In genomic region chr19:22303021-22303951, GRCm38 (mm10) we compare ENCODE assay signal across 8 mouse cellular contexts.
DNase-seq lines count a peak whose midpoint lies in the region; ATAC-seq and TF ChIP-seq lines count a peak whose summit lies in the region.
"Had no signal": no experiment of that assay in that cellular context is flagged by ENCODE, and none has a peak within 500 bp of the region (broad histone marks: within the 10 kb centered on the region; RNA-seq: fewer than 3 reads in every experiment).

No protein-coding gene starts in this region.

- no peaks in the 10 kb centered on the region for H3K9me3 ChIP-seq in stomach, embryonic 14.5 days (ENCODE audit: control insufficient read depth, low read depth, low read length)
- H3K9me3 ChIP-seq in stomach, postnatal 0 days (ENCODE audit: control insufficient read depth, low read length) = no peaks in the 10 kb centered on the region
- H3K9me3 ChIP-seq in forebrain, embryonic 11.5 days (ENCODE audit: control insufficient read depth, low read length) = no peaks in the 10 kb centered on the region
- H3K9me3 ChIP-seq in midbrain, embryonic 12.5 days = no peaks in the 10 kb centered on the region
- H3K9me3 ChIP-seq: liver, embryonic 13.5 days had no signal

- no peaks in the 10 kb centered on the region for H3K4me1 ChIP-seq in stomach, embryonic 14.5 days (ENCODE audit: control insufficient read depth, insufficient read depth, low read length)
- no peaks in the 10 kb centered on the region for H3K4me1 ChIP-seq in stomach, postnatal 0 days (replicated peaks; ENCODE audit: control insufficient read depth, insufficient read depth)
- peaks cover 8% of the 10 kb centered on the region; the same call in 1 of the 2 replicates for H3K4me1 ChIP-seq in forebrain, embryonic 11.5 days (replicated peaks; ENCODE audit: control insufficient read depth, insufficient read depth, low read length)
- H3K4me1 ChIP-seq in midbrain, embryonic 12.5 days = peaks cover 18% of the 10 kb centered on the region
- H3K4me1 ChIP-seq: liver, embryonic 13.5 days had no signal

- H3K27me3 ChIP-seq in stomach, embryonic 14.5 days (ENCODE audit: control insufficient read depth, insufficient read depth, low read length) = no peaks in the 10 kb centered on the region
- no peaks in the 10 kb centered on the region for H3K27me3 ChIP-seq in stomach, postnatal 0 days (ENCODE audit: control insufficient read depth, insufficient read depth, low read length)
- H3K27me3 ChIP-seq in forebrain, embryonic 11.5 days (ENCODE audit: control insufficient read depth, insufficient read depth, low read length) = no peaks in the 10 kb centered on the region
- H3K27me3 ChIP-seq in midbrain, embryonic 12.5 days = peaks cover 8% of the 10 kb centered on the region; the same call in 1 of the 2 replicates
- H3K27me3 ChIP-seq: liver, embryonic 13.5 days had no signal

- no peak for TF ChIP-seq CTCF in stomach, postnatal 0 days (IDR thresholded peaks at IDR 0.05; ENCODE audit: low read depth)

- H3K27ac ChIP-seq in stomach, embryonic 14.5 days (ENCODE audit: low read length) = no peak overlapping the region
- H3K27ac ChIP-seq in stomach, postnatal 0 days (replicated peaks) = no peak overlapping the region
- no peak overlapping the region for H3K27ac ChIP-seq in forebrain, embryonic 11.5 days (ENCODE audit: low read depth, low read length)
- H3K27ac ChIP-seq in midbrain, embryonic 12.5 days (replicated peaks) = no peak overlapping the region
- H3K27ac ChIP-seq: liver, embryonic 13.5 days had no signal

- no peak for TF ChIP-seq EP300 in stomach, postnatal 0 days (optimal IDR thresholded peaks at IDR 0.05)

- H3K4me3 ChIP-seq in stomach, embryonic 14.5 days (ENCODE audit: low read depth, low read length) = no peak overlapping the region
- no peak overlapping the region for H3K4me3 ChIP-seq in stomach, postnatal 0 days (ENCODE audit: low read depth, low read length)
- H3K4me3 ChIP-seq in forebrain, embryonic 11.5 days (ENCODE audit: low read depth, low read length) = no peak overlapping the region
- H3K4me3 ChIP-seq in midbrain, embryonic 12.5 days = no peak overlapping the region; the same call in 1 of the 2 replicates
- H3K4me3 ChIP-seq: liver, embryonic 13.5 days had no signal

- H3K9ac ChIP-seq in stomach, embryonic 14.5 days (replicated peaks; ENCODE audit: low read depth, low read length) = no peak overlapping the region
- no peak overlapping the region for H3K9ac ChIP-seq in stomach, postnatal 0 days (ENCODE audit: low read length)
- no peak overlapping the region; the same call in 1 of the 2 replicates for H3K9ac ChIP-seq in forebrain, embryonic 11.5 days (ENCODE audit: low read length)
- H3K9ac ChIP-seq in midbrain, embryonic 12.5 days (replicated peaks) = no peak overlapping the region
- H3K9ac ChIP-seq: liver, embryonic 13.5 days had no signal

- DNase-seq in stomach, postnatal 0 days (ENCODE audit: low spot score) = no peak
- no peak for DNase-seq in forebrain, embryonic 11.5 days (ENCODE audit: low spot score)
- no peak for DNase-seq in testis, postnatal 14 days (ENCODE audit: low spot score)
- no peak for DNase-seq in kidney, postnatal 10 days

- H3K4me2 ChIP-seq in stomach, embryonic 14.5 days (replicated peaks; ENCODE audit: low read depth, low read length) = peak overlapping the region; percentile 42; the same call in 1 of the 2 replicates
- no peak overlapping the region for H3K4me2 ChIP-seq in stomach, postnatal 0 days (replicated peaks; ENCODE audit: low read depth)
- peak overlapping the region; percentile 49; the same call in 1 of the 2 replicates for H3K4me2 ChIP-seq in forebrain, embryonic 11.5 days (ENCODE audit: low read depth, low read length, severe bottlenecking)
- peak overlapping the region; percentile 51 for H3K4me2 ChIP-seq in midbrain, embryonic 12.5 days (replicated peaks)

- H3K36me3 ChIP-seq in stomach, embryonic 14.5 days (ENCODE audit: control insufficient read depth, insufficient read depth, low read length) = no peaks in the 10 kb centered on the region
- no peaks in the 10 kb centered on the region for H3K36me3 ChIP-seq in stomach, postnatal 0 days (ENCODE audit: control insufficient read depth, insufficient read depth, low read length)
- no peaks in the 10 kb centered on the region for H3K36me3 ChIP-seq in forebrain, embryonic 11.5 days (ENCODE audit: control insufficient read depth, insufficient read depth, low read length)
- no peaks in the 10 kb centered on the region for H3K36me3 ChIP-seq in midbrain, embryonic 12.5 days
- H3K36me3 ChIP-seq: liver, embryonic 13.5 days had no signal

- 29% methylated on average over 17 of the region's 17 CpGs for WGBS in stomach, embryonic 14.5 days
- WGBS in stomach, postnatal 0 days = 40% methylated on average over 17 of the region's 17 CpGs
- 23% methylated on average over 17 of the region's 17 CpGs for WGBS in forebrain, embryonic 11.5 days
- 23% methylated on average over 17 of the region's 17 CpGs for WGBS in midbrain, embryonic 12.5 days

- no peak for ATAC-seq in stomach, embryonic 14.5 days (ENCODE audit: insufficient number of reproducible peaks, insufficient read depth, low FRiP score, low read depth)
- no peak for ATAC-seq in stomach, postnatal 0 days (ENCODE audit: low FRiP score, low TSS enrichment)
- peak; percentile 36; the same call in 1 of the 2 replicates for ATAC-seq in forebrain, embryonic 11.5 days (replicated peaks; ENCODE audit: low FRiP score)
- peak; percentile 55 for ATAC-seq in midbrain, embryonic 12.5 days (ENCODE audit: low FRiP score, low read depth)
- no peak for ATAC-seq in megakaryocyte-erythroid progenitor cell, adult 5-6 weeks (replicated peaks; ENCODE audit: low FRiP score, low TSS enrichment, poor library complexity, severe bottlenecking)

Comparison
In these comparisons a context has a peak if more than half of its experiments do, and no peak if none do; other contexts are left out.
1. ATAC-seq: peak in forebrain, embryonic 11.5 days (single experiment) and midbrain, embryonic 12.5 days (single experiment); none in stomach, embryonic 14.5 days (single experiment), stomach, postnatal 0 days (single experiment) and megakaryocyte-erythroid progenitor cell, adult 5-6 weeks (single experiment).